Mouse (Mus musculus) E14TG2a.4 (cell line): ENCODE data around the gene Ankmy2.

Source experiments
- CTCF ChIP-seq: conservative IDR thresholded peaks from 2 replicates; pipeline ENCODE4 v1.5.1; 2014; ENCODE audit warnings: low read length
- NANOG ChIP-seq: IDR thresholded peaks from 2 replicates; pipeline ENCODE4 v1.6.1; 2014; ENCODE audit warnings: borderline replicate concordance, low read length, mixed read lengths

GRCm38 (mm10) chr12:36155141-36155641 lies 1.7 kb upstream of the Ankmy2 start:
- no peak for TF ChIP-seq CTCF
- TF ChIP-seq NANOG = no peak
